Mouse (Mus musculus): ENCODE measurements at regions not wholly inside any gene's neighbourhood (a gene's known extent, or its start where the extent isn't known, plus 50 kb on each side); places are given as distances from the start of the nearest gene placed in this dataset.

GRCm38 (mm10) chr3:56830315-56831097, 471.3 kb downstream of the Tm4sf1 start:
- intact Hi-C loops (cut with DNase I) = no loop called here
- no peak for DNase-seq (ENCODE audit: low spot score)

DNA sequence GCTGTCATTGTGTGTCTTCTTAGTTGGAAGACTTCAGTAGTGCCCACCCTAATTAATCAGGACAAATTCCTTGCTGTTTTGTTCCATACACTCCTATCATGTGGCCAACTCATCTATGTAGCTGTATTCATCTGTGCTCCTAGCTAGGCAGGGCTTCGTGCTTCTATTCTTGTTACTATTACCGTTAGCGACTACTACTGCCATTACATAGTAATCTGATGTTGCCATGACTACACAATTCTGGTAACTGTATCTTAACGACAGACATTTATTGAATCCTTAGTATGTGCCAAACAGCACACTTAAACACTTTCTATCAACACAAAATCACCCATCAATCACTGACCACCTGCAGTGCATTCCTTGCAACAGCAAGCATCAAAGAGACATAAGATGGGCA, 477.6 kb downstream of the Tm4sf1 start:
- DNase-seq (ENCODE audit: low spot score) = no peak
- intact Hi-C loops (cut with DNase I) = no loop called here

DNA sequence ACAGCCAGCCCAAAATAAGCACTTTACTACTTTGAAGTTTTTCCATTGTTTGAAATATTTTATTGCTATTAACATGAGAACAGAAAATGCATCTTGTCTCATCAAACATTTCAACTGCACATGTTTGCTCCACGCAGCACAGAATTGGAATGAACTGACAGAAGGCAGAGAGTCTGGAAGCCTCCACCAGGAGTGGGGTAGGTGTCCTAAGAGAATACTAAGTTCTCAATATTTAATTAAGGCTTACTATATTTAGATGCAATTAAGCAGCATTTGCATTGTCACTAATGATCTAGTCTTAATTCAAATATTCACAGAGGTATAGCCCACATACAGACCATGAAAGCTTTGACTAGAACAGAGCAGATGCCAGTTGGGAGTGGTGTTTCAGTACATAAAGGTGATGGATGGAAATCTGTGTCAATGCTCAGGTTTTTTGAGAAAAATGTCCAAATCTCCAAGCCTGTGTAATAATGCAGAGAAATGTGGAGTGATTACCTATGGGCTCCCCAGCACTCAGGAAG, 491.2 kb downstream of the Tm4sf1 start:
- intact Hi-C loops (cut with DNase I) = no loop called here

DNA sequence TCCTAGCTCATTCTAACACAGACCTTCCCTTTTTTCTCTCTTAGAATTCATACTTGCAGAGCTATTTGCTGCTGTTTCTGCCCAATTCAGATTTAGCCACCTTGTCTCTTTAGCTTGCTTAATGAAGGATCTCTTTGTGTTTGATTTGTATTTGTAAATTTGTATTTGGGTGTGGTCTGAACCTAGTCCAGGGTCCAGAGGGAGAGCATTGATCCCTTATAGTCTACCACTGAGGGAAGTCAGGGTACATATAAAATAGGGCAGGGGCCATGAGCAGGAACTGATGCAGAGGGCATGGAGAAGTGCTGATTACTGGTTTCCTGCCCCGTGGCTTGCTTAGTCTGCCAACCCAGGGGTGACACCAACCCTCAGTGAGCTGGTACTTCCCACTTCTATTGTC, 508.7 kb downstream of the Tm4sf1 start:
- intact Hi-C loops (cut with DNase I) = no loop called here
- no peak for DNase-seq (ENCODE audit: low spot score)

More for the DNA sequence above, 491.2 kb downstream of the Tm4sf1 start:
- no peak for DNase-seq (ENCODE audit: low spot score)

DNA sequence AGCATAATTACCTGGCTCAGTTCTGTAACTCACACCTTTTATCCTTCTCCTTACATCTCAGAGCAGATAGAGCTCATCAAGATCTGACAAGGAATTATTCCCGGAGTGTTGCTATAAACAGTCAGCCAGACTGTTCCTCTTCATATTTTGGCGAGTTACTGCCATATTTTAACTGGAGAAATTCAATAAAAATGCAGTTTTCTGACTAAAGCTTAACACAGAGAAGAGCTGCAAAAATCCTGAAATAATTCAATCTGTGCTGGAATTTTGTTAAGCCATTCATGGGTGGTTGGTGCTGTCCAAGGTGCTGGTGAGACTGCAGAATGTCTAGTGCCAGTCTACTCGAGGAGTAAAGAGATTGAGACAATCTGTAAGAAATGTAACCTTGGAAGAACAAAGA, 512.6 kb downstream of the Tm4sf1 start:
- intact Hi-C loops (cut with DNase I) = no loop called here
- no peak for DNase-seq (ENCODE audit: low spot score)

DNA sequence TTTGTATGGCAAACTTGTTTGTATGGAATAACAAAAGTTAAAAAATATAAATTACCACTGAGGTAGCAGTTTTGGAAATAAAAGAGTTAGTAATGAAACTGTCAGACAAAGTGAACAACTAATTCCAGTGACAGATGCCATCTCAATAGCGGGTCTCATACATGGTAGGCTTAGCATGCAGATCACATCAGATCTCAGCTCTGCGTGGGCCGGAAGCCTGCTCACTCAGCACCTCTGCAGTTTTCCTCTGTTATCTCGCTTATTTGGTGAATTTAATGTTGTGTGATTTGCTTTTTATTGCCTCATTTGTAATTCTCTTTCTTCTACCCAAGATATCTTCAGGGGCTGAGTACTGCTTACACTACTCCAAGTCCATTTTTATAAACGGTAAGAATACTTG, 527.9 kb downstream of the Tm4sf1 start:
- intact Hi-C loops (cut with DNase I) = no loop called here
- no peak for DNase-seq (ENCODE audit: low spot score)

DNA sequence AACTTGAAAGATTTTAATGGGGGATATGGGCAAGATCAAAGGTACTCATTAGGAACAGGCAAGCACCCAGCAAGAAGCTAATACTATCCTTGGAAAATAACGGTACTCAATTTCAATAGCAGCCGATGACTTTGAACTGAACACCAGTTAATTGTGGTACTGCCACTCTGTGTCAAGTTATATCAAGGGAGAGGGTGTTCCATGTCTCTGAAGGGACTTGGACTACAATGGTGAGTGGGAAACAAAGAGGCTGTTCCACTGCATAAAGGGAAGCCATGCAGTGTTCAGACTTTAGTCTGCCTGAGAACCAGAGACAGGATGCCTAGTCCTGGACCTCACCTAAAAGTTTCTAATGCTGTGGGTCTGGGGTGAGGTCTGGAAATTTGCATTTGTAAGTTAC, 531.6 kb downstream of the Tm4sf1 start:
- no peak for DNase-seq (ENCODE audit: low spot score)
- intact Hi-C loops (cut with DNase I) = no loop called here

DNA sequence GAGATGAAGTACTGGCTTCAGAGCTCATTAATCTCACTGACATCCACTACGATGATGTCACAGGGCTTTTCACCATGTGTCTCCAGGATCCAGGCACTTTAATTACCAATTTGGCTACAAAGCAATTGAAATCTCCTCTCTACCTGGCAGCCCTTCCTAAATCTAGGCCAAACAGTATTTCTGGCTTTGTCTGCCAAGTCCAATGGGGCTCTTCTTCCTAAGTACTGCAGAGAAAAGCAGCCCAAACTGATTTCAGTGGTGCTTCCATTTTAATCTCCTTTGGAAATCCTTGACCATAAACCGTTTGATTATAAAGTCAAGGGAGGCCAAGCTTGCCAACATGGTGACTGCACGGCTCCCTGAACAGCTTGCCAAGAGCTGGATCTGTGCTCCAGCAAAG, 534.7 kb downstream of the Tm4sf1 start:
- intact Hi-C loops (cut with DNase I) = no loop called here
- no peak for DNase-seq (ENCODE audit: low spot score)

GRCm38 (mm10) chr3:56764336-56764735, 537.5 kb downstream of the Tm4sf1 start:
- no peak for DNase-seq (ENCODE audit: low spot score)
- intact Hi-C loops (cut with DNase I) = no loop called here

DNA sequence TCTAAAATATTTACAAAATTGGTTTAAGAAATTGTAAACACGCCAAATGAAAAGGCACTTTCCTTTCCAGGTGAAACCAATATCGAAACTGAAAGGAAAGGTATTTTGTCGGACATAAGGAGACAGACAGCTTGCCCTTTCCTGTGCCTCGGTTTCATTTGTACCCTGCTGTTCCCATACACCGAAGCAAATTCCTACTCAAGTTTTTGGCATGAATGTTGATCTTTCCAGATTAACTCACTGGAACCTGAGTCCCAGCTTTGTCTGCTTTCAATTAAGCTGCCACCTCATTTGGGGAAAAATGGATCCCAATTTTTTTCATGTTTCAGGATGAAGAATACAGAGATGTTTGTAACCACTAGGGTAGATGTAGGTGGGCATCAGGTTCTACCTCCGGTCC, 537.9 kb downstream of the Tm4sf1 start:
- intact Hi-C loops (cut with DNase I) = no loop called here
- DNase-seq (ENCODE audit: low spot score) = no peak

DNA sequence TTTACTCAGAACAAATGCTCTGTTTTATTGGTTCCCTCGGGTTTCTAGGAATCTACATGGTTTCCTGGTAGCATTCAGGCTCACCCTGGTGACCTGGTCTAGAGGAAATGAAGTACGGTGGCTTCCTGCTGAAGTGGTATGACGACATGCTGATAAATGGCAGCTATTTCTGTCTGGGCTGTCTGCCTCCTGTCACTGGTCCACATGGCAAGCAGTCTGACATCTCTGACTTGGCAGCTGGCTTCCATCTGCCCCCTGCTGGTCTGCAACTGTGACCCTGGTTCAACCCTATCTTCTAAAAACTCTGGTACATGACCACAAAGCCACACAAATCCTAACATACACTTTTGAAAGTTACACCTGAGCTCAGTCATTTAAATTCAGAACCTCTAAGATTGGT, 548.1 kb downstream of the Tm4sf1 start:
- intact Hi-C loops (cut with DNase I) = loop anchor here (5.0 kb wide), 2 partner anchors 671 to 746 kb away; no protein-coding TSS in a partner anchor

GRCm38 (mm10) chr3:56751926-56752325, 549.9 kb downstream of the Tm4sf1 start:
- no peak for DNase-seq (ENCODE audit: low spot score)
- intact Hi-C loops (cut with DNase I) = loop anchor here (5.0 kb wide), 2 partner anchors 670 to 745 kb away; no protein-coding TSS in a partner anchor

More for the DNA sequence above, 548.1 kb downstream of the Tm4sf1 start:
- DNase-seq (ENCODE audit: low spot score) = peak; percentile 49

- no peak for DNase-seq (ENCODE audit: low spot score)
- intact Hi-C loops (cut with DNase I) = no loop called here
Measured at GRCm38 (mm10) chr3:56740902-56741301, 557.4 kb upstream of the Nbea start.

DNA sequence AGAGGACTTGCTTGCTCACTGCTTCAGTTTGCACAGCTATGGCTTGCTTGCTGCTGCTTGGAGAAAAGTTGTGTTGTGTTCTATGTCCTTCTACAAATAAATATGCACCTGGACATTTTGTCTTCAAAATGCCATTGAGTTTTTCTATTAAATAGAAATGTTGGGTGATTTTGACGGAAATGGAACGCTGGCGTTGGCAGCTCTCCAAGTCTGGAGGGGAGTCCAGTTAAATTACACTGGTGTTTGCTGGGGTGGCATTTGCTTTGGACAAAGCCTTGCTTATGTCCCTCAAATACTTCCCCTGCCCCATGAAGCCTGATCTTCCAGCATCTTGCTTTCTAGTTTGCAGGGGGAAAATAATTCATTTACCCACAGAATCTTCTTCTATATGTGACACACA, 556.0 kb upstream of the Nbea start:
- intact Hi-C loops (cut with DNase I) = no loop called here
- no peak for DNase-seq (ENCODE audit: low spot score)

DNA sequence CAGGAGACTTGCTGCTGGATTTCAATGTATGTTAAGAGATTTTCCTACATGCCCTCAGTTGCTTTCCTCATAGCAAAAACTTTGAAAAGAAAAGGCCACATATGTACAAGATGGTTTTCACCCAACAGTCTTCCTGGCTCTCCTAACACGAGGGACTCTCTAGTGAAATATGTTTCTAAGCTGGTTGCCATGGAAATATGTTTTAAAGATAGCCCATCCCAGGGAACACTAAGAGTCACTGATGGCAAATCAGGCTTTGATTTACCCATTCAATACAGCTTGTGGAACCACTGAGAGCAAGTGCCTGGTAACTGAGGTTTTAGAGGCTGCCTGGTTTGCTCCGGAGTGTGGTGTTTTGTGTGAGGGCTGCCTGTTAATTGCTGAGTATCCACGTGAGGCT, 547.3 kb upstream of the Nbea start:
- no peak for DNase-seq (ENCODE audit: low spot score)
- intact Hi-C loops (cut with DNase I) = no loop called here

DNA sequence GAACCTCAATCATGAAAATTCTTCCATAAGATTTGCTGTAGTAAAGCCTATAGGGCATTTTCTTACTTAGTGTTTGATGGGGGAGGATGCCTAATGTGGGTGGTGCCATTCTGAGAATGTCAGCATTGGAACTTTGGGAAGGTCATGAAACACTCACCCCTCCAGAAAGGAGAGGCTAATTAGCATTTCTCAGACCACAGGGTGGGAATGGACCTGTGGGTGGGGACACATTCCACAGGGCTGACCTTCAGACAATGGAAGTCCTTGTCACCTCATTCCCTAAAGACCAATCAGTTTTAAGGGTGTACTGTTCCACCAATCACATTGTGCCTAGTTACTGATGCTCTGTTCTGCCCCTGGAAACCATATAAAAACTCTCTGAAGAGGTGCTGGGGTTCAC, 541.5 kb upstream of the Nbea start:
- intact Hi-C loops (cut with DNase I) = no loop called here
- DNase-seq (ENCODE audit: low spot score) = no peak

DNA sequence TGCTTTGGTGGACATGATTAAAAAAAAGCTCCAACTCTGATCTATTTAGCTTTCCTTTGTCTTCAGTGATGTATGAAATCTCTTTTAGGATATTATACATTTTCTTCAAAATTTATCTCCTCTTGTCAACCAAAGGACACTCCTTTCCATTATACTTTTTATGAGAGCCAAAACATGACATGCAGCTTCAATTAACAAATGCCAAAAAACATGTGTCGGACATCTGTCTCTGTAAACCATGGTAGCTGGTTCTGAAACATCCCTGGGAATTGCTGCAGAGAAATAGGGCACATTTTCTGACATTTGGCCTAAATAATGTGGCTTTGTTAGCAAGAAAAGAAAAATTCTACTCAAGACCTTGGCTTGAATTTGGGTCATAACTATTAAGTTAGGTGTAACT, 524.8 kb upstream of the Nbea start:
- intact Hi-C loops (cut with DNase I) = no loop called here
- no peak for DNase-seq (ENCODE audit: low spot score)

- intact Hi-C loops (cut with DNase I) = no loop called here
- DNase-seq (ENCODE audit: low spot score) = no peak
Measured at GRCm38 (mm10) chr3:56707312-56707711, 523.8 kb upstream of the Nbea start.

- intact Hi-C loops (cut with DNase I) = no loop called here
- DNase-seq (ENCODE audit: low spot score) = no peak
Measured at GRCm38 (mm10) chr3:56706038-56706437, 522.5 kb upstream of the Nbea start.

GRCm38 (mm10) chr3:56698941-56699340, 515.4 kb upstream of the Nbea start:
- DNase-seq (ENCODE audit: low spot score) = no peak
- intact Hi-C loops (cut with DNase I) = no loop called here

DNA sequence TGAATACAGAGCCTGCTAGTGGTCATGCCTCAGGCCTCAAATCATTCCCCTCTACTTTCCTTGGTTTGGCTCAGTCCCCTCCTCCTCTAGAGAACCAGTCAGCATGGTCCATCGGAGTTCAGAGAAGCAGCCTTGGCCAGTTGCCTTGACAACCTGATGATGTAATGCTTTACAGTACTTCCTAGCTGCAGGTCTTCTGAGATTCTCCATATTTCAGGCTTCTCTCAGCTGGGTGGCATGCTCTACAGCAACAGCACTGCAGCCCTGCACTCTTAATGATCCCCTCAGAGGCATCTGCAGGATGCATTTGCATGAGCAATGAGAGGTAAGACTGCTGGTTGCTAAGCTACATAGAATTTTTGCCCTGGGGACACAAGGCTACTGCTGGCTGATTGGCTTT, 514.7 kb upstream of the Nbea start:
- intact Hi-C loops (cut with DNase I) = no loop called here
- DNase-seq (ENCODE audit: low spot score) = no peak

DNA sequence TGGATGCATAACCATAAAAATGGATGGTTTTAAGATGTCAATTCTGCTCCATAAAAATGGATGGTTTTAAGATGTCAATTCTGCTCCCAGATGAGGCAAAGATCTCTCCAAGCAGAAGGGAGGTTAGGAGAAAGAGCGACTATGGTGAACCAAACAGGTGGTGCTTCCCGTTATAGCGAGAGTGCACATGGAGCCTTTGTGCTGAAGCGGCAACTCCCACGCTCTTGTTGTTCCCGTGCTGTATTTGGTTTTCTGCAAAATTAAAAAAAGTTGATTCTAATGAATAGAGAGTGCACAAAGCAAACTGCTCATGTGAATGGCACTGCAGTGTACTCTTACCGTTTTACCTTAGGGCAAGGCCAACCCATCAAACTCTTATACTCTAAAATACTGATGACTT, 497.5 kb upstream of the Nbea start:
- DNase-seq (ENCODE audit: low spot score) = no peak
- intact Hi-C loops (cut with DNase I) = no loop called here

Data from heart, postnatal 25 days (tissue).